8 mouse cellular contexts compared by ENCODE assay signal in genomic region chr9:50751323-50751722, GRCm38 (mm10). TPM values are rescaled to one million over a fixed set of nuclear protein-coding genes. Genes with fewer than 3 reads are reported as not detected.
A peak's percentile ranks its signal among the peaks of the same experiment; 100 is the strongest.
DNase-seq lines count a peak whose midpoint lies in the region; ATAC-seq and TF ChIP-seq lines count a peak whose summit lies in the region.

TSS of gene Cryab (plus strand) at chr9:50751325.

- intact Hi-C loops in left cerebral cortex, postnatal 14 days (cut with DNase I) = loop anchor here (5.0 kb wide), 1 partner anchor 54 kb away; no protein-coding TSS in a partner anchor

- no peaks in the 10 kb centered on the region for H3K36me3 ChIP-seq in lung, embryonic 15.5 days
- H3K36me3 ChIP-seq in heart, embryonic 12.5 days = peaks cover 15% of the 10 kb centered on the region

- 54% methylated on average over 22 of the region's 22 CpGs for WGBS in lung, embryonic 15.5 days
- 31% methylated on average over 22 of the region's 22 CpGs for WGBS in heart, embryonic 12.5 days

- H3K27ac ChIP-seq in lung, embryonic 15.5 days = peak within 1 kb of the TSS; percentile 91
- 0 out of 2 replicates have a peak within 1 kb of the TSS, but pooled peaks have one; percentile 36 for H3K27ac ChIP-seq in cortical plate, adult 2 months (ENCODE audit: insufficient read depth, low read length)
- H3K27ac ChIP-seq in heart, embryonic 12.5 days (ENCODE audit: poor library complexity, severe bottlenecking) = peak within 1 kb of the TSS; percentile 99

- peaks cover 37% of the 10 kb centered on the region for H3K4me1 ChIP-seq in lung, embryonic 15.5 days
- H3K4me1 ChIP-seq in cortical plate, adult 2 months (ENCODE audit: control insufficient read depth, insufficient read depth, low read length) = peaks cover 4% of the 10 kb centered on the region; the same call in 1 of the 2 replicates
- peaks cover 52% of the 10 kb centered on the region for H3K4me1 ChIP-seq in heart, embryonic 12.5 days (replicated peaks)

- peak within 1 kb of the TSS; percentile 46 for H3K4me2 ChIP-seq in lung, embryonic 15.5 days
- H3K4me2 ChIP-seq in heart, embryonic 12.5 days = peak within 1 kb of the TSS; percentile 66

- no peaks in the 10 kb centered on the region for H3K9me3 ChIP-seq in lung, embryonic 15.5 days
- no peaks in the 10 kb centered on the region for H3K9me3 ChIP-seq in heart, embryonic 12.5 days (replicated peaks)

- TF ChIP-seq CTCF in cortical plate, adult 2 months (IDR thresholded peaks at IDR 0.05; ENCODE audit: extremely low read depth, insufficient read depth, low read length) = no peak

- H3K27me3 ChIP-seq in lung, embryonic 15.5 days = no peaks in the 10 kb centered on the region
- no peaks in the 10 kb centered on the region for H3K27me3 ChIP-seq in heart, embryonic 12.5 days (replicated peaks)

- no peak for TF ChIP-seq POLR2A in cortical plate, adult 2 months (IDR thresholded peaks at IDR 0.05; ENCODE audit: extremely low read depth, insufficient read depth, low read length)

- H3K9ac ChIP-seq in lung, embryonic 15.5 days = 0 out of 2 replicates have a peak within 1 kb of the TSS, but pooled peaks have one; percentile 20
- H3K9ac ChIP-seq in heart, embryonic 12.5 days = peak within 1 kb of the TSS; percentile 93

- peak within 1 kb of the TSS; percentile 18 for H3K4me3 ChIP-seq in lung, embryonic 15.5 days
- no peak within 1 kb of the TSS for H3K4me3 ChIP-seq in cortical plate, adult 2 months (ENCODE audit: insufficient read depth, low read length)
- H3K4me3 ChIP-seq in heart, embryonic 12.5 days = peak within 1 kb of the TSS; percentile 74

- ATAC-seq in lung, embryonic 15.5 days (ENCODE audit: borderline replicate concordance, extremely low read depth, low FRiP score, low TSS enrichment) = 0 out of 2 replicates have a peak, but pooled peaks have one; percentile 24
- ATAC-seq in heart, embryonic 12.5 days (ENCODE audit: insufficient number of reproducible peaks, low FRiP score) = no peak; the same call in 1 of the 2 replicates

- DNase-seq in lung, postnatal 10 days = no peak
- DNase-seq in left cerebral cortex, postnatal 14 days (ENCODE audit: low spot score in 2 of 2) = no peak
- no peak for DNase-seq in spleen, postnatal 14 days (ENCODE audit: low spot score in 2 of 2)
- DNase-seq in spleen, postnatal 36 days (ENCODE audit: low spot score in 2 of 2) = no peak
- no peak for DNase-seq in embryo, embryonic 10 days (ENCODE audit: low spot score)

RNA-seq across cellular contexts. Expression of gene Cryab, which starts in this region (rescaled TPM):
- 111 and 131 TPM in 2 replicates for polyA plus RNA-seq in lung, embryonic 15.5 days (2015; fragmentation: Nextera tagmentation; extraction: Ambion mirVana)
- polyA plus RNA-seq in cortical plate, adult 2 months (2012; rRNA removed) = 267 and 331 TPM in 2 replicates
- 1,032 and 1,048 TPM in 2 replicates for polyA plus RNA-seq in heart, embryonic 12.5 days (2016; fragmentation: Nextera tagmentation; extraction: Ambion mirVana)
- 100 to 1,000 TPM in 1 of 2 experiments, 10 to 100 TPM in 1; 90.2 to 105 TPM for total RNA-seq in left cerebral cortex, postnatal 14 days (2021)

Comparison
In these comparisons a context has a peak if more than half of its experiments do, and no peak if none do; other contexts are left out.
1. H3K27ac ChIP-seq: peak in every context shown above with its lines; median percentile 99 in heart, embryonic 12.5 days; 91 in lung, embryonic 15.5 days; 36 in cortical plate, adult 2 months.